Comparison of ENCODE assay signal across 11 mouse cellular contexts in genomic region chr7:132183892-132184404, GRCm38 (mm10). TPM values are rescaled to one million over a fixed set of nuclear protein-coding genes. Genes with fewer than 3 reads are reported as not detected.
DNase-seq lines count a peak whose midpoint lies in the region; ATAC-seq lines count a peak whose summit lies in the region.
"Had no signal": no experiment of that assay in that cellular context is flagged by ENCODE, and none has a peak within 500 bp of the region (broad histone marks: within the 10 kb centered on the region; RNA-seq: fewer than 3 reads in every experiment).

No protein-coding gene starts in this region.

- DNase-seq in forebrain, embryonic 11.5 days (ENCODE audit: low spot score), result peak; percentile 67
- no peak for DNase-seq in forebrain, embryonic 10.5 days (ENCODE audit: extremely low spot score, low spot score)
- peak; percentile 13 for DNase-seq in A20 (ENCODE audit: low read depth, low spot score)
- no peak for DNase-seq in testis, postnatal 14 days (ENCODE audit: low spot score)
- no peak for DNase-seq in thymus, postnatal 14 days
- DNase-seq: gastrocnemius, postnatal 14 days; thymus, postnatal 25 days had no signal

- H3K27me3 ChIP-seq in forebrain, embryonic 11.5 days (ENCODE audit: control insufficient read depth, insufficient read depth, low read length), result no peaks in the 10 kb centered on the region
- peaks cover 9% of the 10 kb centered on the region; the same call in 1 of the 2 replicates for H3K27me3 ChIP-seq in forebrain, embryonic 10.5 days (ENCODE audit: poor library complexity, severe bottlenecking)
- peaks cover 17% of the 10 kb centered on the region; the same call in 1 of the 2 replicates for H3K27me3 ChIP-seq in forebrain, embryonic 12.5 days
- no peaks in the 10 kb centered on the region; the same call in 1 of the 2 replicates for H3K27me3 ChIP-seq in midbrain, embryonic 16.5 days (ENCODE audit: control insufficient read depth, insufficient read depth, low read depth, low read length)
- H3K27me3 ChIP-seq: lung, embryonic 15.5 days had no signal

- H3K4me2 ChIP-seq in forebrain, embryonic 11.5 days (ENCODE audit: low read depth, low read length, severe bottlenecking), result no peak overlapping the region
- no peak overlapping the region for H3K4me2 ChIP-seq in forebrain, embryonic 12.5 days
- H3K4me2 ChIP-seq in midbrain, embryonic 16.5 days (ENCODE audit: low read length), result no peak overlapping the region
- H3K4me2 ChIP-seq: lung, embryonic 15.5 days; neural tube, embryonic 12.5 days had no signal

- no peak overlapping the region for H3K27ac ChIP-seq in forebrain, embryonic 11.5 days (ENCODE audit: low read depth, low read length)
- H3K27ac ChIP-seq in forebrain, embryonic 10.5 days, result no peak overlapping the region
- H3K27ac ChIP-seq in forebrain, embryonic 12.5 days, result peak overlapping the region; percentile 56; the same call in 1 of the 2 replicates
- 0 out of 2 replicates have a peak overlapping the region, but pooled peaks have one; percentile 28 for H3K27ac ChIP-seq in midbrain, embryonic 16.5 days (ENCODE audit: low read length)
- H3K27ac ChIP-seq: lung, embryonic 15.5 days; neural tube, embryonic 12.5 days had no signal

- no peaks in the 10 kb centered on the region for H3K9me3 ChIP-seq in forebrain, embryonic 11.5 days (ENCODE audit: control insufficient read depth, low read length)
- peaks cover 11% of the 10 kb centered on the region; the same call in 1 of the 2 replicates for H3K9me3 ChIP-seq in forebrain, embryonic 10.5 days
- H3K9me3 ChIP-seq in forebrain, embryonic 12.5 days, result no peaks in the 10 kb centered on the region
- H3K9me3 ChIP-seq in midbrain, embryonic 16.5 days (replicated peaks; ENCODE audit: control insufficient read depth, low read length, poor library complexity, severe bottlenecking), result no peaks in the 10 kb centered on the region
- H3K9me3 ChIP-seq: lung, embryonic 15.5 days had no signal

- H3K4me1 ChIP-seq in forebrain, embryonic 11.5 days (replicated peaks; ENCODE audit: control insufficient read depth, insufficient read depth, low read length), result no peaks in the 10 kb centered on the region
- H3K4me1 ChIP-seq in forebrain, embryonic 10.5 days, result peaks cover 29% of the 10 kb centered on the region
- peaks cover 15% of the 10 kb centered on the region for H3K4me1 ChIP-seq in forebrain, embryonic 12.5 days
- peaks cover 9% of the 10 kb centered on the region for H3K4me1 ChIP-seq in midbrain, embryonic 16.5 days (ENCODE audit: control insufficient read depth, insufficient read depth, low read length)
- H3K4me1 ChIP-seq: lung, embryonic 15.5 days had no signal

- WGBS in forebrain, embryonic 11.5 days, result 30% methylated on average over 5 of the region's 5 CpGs
- WGBS in forebrain, embryonic 10.5 days, result 38% methylated on average over 5 of the region's 5 CpGs
- WGBS in forebrain, embryonic 12.5 days, result 18% methylated on average over 5 of the region's 5 CpGs
- 14% methylated on average over 5 of the region's 5 CpGs for WGBS in midbrain, embryonic 16.5 days

- H3K9ac ChIP-seq in forebrain, embryonic 11.5 days (ENCODE audit: low read length), result no peak overlapping the region
- no peak overlapping the region for H3K9ac ChIP-seq in forebrain, embryonic 12.5 days
- H3K9ac ChIP-seq in midbrain, embryonic 16.5 days (ENCODE audit: low read depth, low read length), result no peak overlapping the region
- H3K9ac ChIP-seq: lung, embryonic 15.5 days; neural tube, embryonic 12.5 days had no signal

- H3K36me3 ChIP-seq in forebrain, embryonic 11.5 days (ENCODE audit: control insufficient read depth, insufficient read depth, low read length), result no peaks in the 10 kb centered on the region
- no peaks in the 10 kb centered on the region for H3K36me3 ChIP-seq in forebrain, embryonic 10.5 days (replicated peaks)
- no peaks in the 10 kb centered on the region for H3K36me3 ChIP-seq in forebrain, embryonic 12.5 days (replicated peaks)
- H3K36me3 ChIP-seq in midbrain, embryonic 16.5 days (ENCODE audit: control insufficient read depth, insufficient read depth, low read length), result no peaks in the 10 kb centered on the region
- H3K36me3 ChIP-seq: lung, embryonic 15.5 days; neural tube, embryonic 12.5 days had no signal

- peak; percentile 95 for ATAC-seq in forebrain, embryonic 11.5 days (replicated peaks; ENCODE audit: low FRiP score)
- peak; percentile 95; the same call in 1 of the 2 replicates for ATAC-seq in forebrain, embryonic 12.5 days (ENCODE audit: low FRiP score)
- peak; percentile 39; the same call in 1 of the 2 replicates for ATAC-seq in midbrain, embryonic 16.5 days

- no peak overlapping the region for H3K4me3 ChIP-seq in forebrain, embryonic 11.5 days (ENCODE audit: low read depth, low read length)
- no peak overlapping the region for H3K4me3 ChIP-seq in forebrain, embryonic 10.5 days
- H3K4me3 ChIP-seq in forebrain, embryonic 12.5 days (replicated peaks), result no peak overlapping the region
- H3K4me3 ChIP-seq in midbrain, embryonic 16.5 days (ENCODE audit: low read depth, low read length), result no peak overlapping the region
- H3K4me3 ChIP-seq: lung, embryonic 15.5 days; neural tube, embryonic 12.5 days had no signal

RNA-seq across cellular contexts. Expression of gene Cpxm2, which starts 29.4 kb away (rescaled TPM):
- polyA plus RNA-seq in forebrain, embryonic 11.5 days (2014; fragmentation: Nextera tagmentation; extraction: Ambion mirVana), result 2.9 and 3.7 TPM in 2 replicates
- 0.32 and 0.36 TPM in 2 replicates for polyA plus RNA-seq in forebrain, embryonic 10.5 days (2016; fragmentation: Nextera tagmentation; extraction: Ambion mirVana)
- polyA plus RNA-seq in forebrain, embryonic 12.5 days (2016; fragmentation: Nextera tagmentation; extraction: Ambion mirVana), result 3.1 and 5.1 TPM in 2 replicates
- polyA plus RNA-seq in midbrain, embryonic 16.5 days (2015; fragmentation: Nextera tagmentation; extraction: Ambion mirVana), result 1.3 and 1.6 TPM in 2 replicates

Comparison
In these comparisons a context has a peak if more than half of its experiments do, and no peak if none do; other contexts are left out.
1. DNase-seq: peak in forebrain, embryonic 11.5 days (single experiment) and A20 (single experiment); none in forebrain, embryonic 10.5 days (single experiment), testis, postnatal 14 days (single experiment) and thymus, postnatal 14 days (single experiment).
2. H3K27ac ChIP-seq: peak in forebrain, embryonic 12.5 days (single experiment) and midbrain, embryonic 16.5 days (single experiment); none in forebrain, embryonic 11.5 days (single experiment) and forebrain, embryonic 10.5 days (single experiment).
3. ATAC-seq: peak in every context shown above with its lines; median percentile 95 in forebrain, embryonic 11.5 days; 95 in forebrain, embryonic 12.5 days; 39 in midbrain, embryonic 16.5 days.